ENCODE assay signal across 9 mouse cellular contexts in genomic region chr9:9673277-9674049, GRCm38 (mm10).
DNase-seq lines count a peak whose midpoint lies in the region; ATAC-seq lines count a peak whose summit lies in the region.
"Had no signal": no experiment of that assay in that cellular context is flagged by ENCODE, and none has a peak within 500 bp of the region (broad histone marks: within the 10 kb centered on the region; RNA-seq: fewer than 3 reads in every experiment).

No protein-coding gene starts in this region.

- 8% methylated on average over 13 of the region's 13 CpGs for WGBS in heart, embryonic 16.5 days

- no peaks in the 10 kb centered on the region for H3K36me3 ChIP-seq in heart, embryonic 16.5 days (ENCODE audit: control insufficient read depth, insufficient read depth)
- H3K36me3 ChIP-seq: embryonic facial prominence, embryonic 15.5 days had no signal

- no peak overlapping the region for H3K9ac ChIP-seq in heart, embryonic 16.5 days (ENCODE audit: low read length)
- H3K9ac ChIP-seq: embryonic facial prominence, embryonic 15.5 days; liver, embryonic 14.5 days had no signal

- peaks cover 7% of the 10 kb centered on the region; the same call in 1 of the 2 replicates for H3K4me1 ChIP-seq in heart, embryonic 16.5 days (ENCODE audit: control insufficient read depth, insufficient read depth, low read length)
- H3K4me1 ChIP-seq: embryonic facial prominence, embryonic 15.5 days had no signal

- ATAC-seq in heart, embryonic 16.5 days (replicated peaks; ENCODE audit: extremely low read depth, insufficient read depth, low FRiP score) = no peak; the same call in 1 of the 2 replicates
- no peak for ATAC-seq in megakaryocyte-erythroid progenitor cell, adult 5-6 weeks (replicated peaks; ENCODE audit: low FRiP score, low TSS enrichment, poor library complexity, severe bottlenecking)

- H3K27me3 ChIP-seq in heart, embryonic 16.5 days (ENCODE audit: control insufficient read depth, insufficient read depth, low read length) = peaks cover 2% of the 10 kb centered on the region; the same call in 1 of the 2 replicates
- H3K27me3 ChIP-seq: embryonic facial prominence, embryonic 15.5 days had no signal

- no peaks in the 10 kb centered on the region for H3K9me3 ChIP-seq in heart, embryonic 16.5 days (replicated peaks; ENCODE audit: control insufficient read depth, low read length)
- H3K9me3 ChIP-seq: embryonic facial prominence, embryonic 15.5 days had no signal

- no peak overlapping the region for H3K4me3 ChIP-seq in heart, embryonic 16.5 days (ENCODE audit: low read length)
- H3K4me3 ChIP-seq: embryonic facial prominence, embryonic 15.5 days had no signal

- no peak overlapping the region for H3K27ac ChIP-seq in heart, embryonic 16.5 days (ENCODE audit: low read length)
- H3K27ac ChIP-seq: embryonic facial prominence, embryonic 15.5 days; liver, embryonic 14.5 days had no signal

- peak overlapping the region; percentile 5; the same call in 1 of the 2 replicates for H3K4me2 ChIP-seq in heart, embryonic 16.5 days (ENCODE audit: low read depth, low read length)
- H3K4me2 ChIP-seq: embryonic facial prominence, embryonic 15.5 days had no signal

- intact Hi-C loops in left cerebral cortex, postnatal 4 days (cut with DNase I) = no loop called here

- peak; percentile 21 for DNase-seq in left cerebral cortex, postnatal 4 days
- DNase-seq in left cerebral cortex, adult 11 months (ENCODE audit: low spot score) = no peak
- peak; percentile 15 for DNase-seq in embryo, embryonic 9.5 days (ENCODE audit: extremely low spot score)
- DNase-seq in neural tube, embryonic 10.5 days (ENCODE audit: extremely low spot score, low spot score) = peak; percentile 19
- no peak for DNase-seq in frontal cortex, postnatal 25 days (ENCODE audit: low spot score in 2 of 2)

Comparison
In these comparisons a context has a peak if more than half of its experiments do, and no peak if none do; other contexts are left out.
1. DNase-seq: peak in left cerebral cortex, postnatal 4 days (single experiment), embryo, embryonic 9.5 days (single experiment) and neural tube, embryonic 10.5 days (single experiment); none in left cerebral cortex, adult 11 months (single experiment) and frontal cortex, postnatal 25 days (0 of 2).